Mouse (Mus musculus): Measurements from ENCODE around the gene Taar8c. TPM values are rescaled to one million over a fixed set of nuclear protein-coding genes. Genes with fewer than 3 reads are reported as not detected.
"Not testable (repeated sequence)": the region's sequence is repeated elsewhere in the genome, so short reads cannot be mapped to it uniquely, and the experiment has no call there.

Taar8c gene
- not detected in 2 replicates for polyA plus RNA-seq (2016; fragmentation: Nextera tagmentation; extraction: Ambion mirVana)

DNA sequence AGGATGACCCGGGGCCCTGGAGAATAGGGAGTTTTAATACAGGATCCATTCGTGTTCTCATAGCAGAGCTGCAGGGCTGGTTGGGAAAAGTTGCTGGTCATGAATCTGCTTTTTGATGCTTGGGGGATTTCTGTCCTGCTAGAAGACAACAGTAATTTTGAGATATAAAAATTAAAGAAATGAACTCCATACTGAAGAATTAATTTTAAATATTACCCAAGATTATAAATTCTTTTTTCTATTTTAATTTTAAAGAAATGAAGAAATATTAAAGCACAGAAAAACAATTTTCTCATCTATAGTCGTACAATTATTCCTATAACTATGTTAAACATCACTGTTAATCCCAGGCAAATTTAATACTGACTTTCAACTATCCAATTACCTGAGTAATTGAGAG is at the start of gene Taar8c:
Gene Taar8c, minus strand, starts transcription at position 101 of the 400 bp plus-strand sequence.
- not testable (repeated sequence) for H3K4me3 ChIP-seq; H3K9me3 ChIP-seq (replicated peaks); H3K27me3 ChIP-seq (replicated peaks); H3K27ac ChIP-seq (ENCODE audit: poor library complexity, severe bottlenecking); H3K4me1 ChIP-seq (replicated peaks); H3K36me3 ChIP-seq; ATAC-seq (ENCODE audit: insufficient number of reproducible peaks, low FRiP score); H3K9ac ChIP-seq; H3K4me2 ChIP-seq
- WGBS = 68% methylated on average over 1 of the region's 3 CpGs

DNA sequence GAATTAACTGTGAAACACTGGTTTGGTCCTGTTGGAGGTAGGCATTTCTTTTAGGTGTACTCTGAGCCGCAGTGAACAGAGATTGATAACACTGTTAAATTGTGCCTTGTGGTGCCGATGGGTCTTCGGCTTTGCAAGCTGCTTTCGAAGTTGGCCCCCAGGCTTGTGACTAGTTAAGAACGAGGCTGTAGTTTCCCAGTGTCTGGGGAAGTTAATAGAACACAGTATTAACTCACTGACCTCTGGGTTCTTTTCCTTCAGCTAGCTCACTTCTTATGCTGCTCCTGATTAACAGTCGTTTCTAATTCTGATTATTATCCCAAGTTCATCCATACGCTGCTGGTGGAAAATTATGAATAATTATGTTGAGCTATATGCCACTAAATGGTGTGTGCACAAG is 48.4 kb upstream of the Taar8c start:
- Histone ChIP-seq H3K27ac (ENCODE audit: poor library complexity, severe bottlenecking) (no peak overlapping the region), H3K9ac (peak overlapping the region; percentile 72; the same call in 1 of the 2 replicates), H3K36me3 (peaks cover 7% of the 10 kb centered on the region), H3K4me1 (replicated peaks) (peaks cover 23% of the 10 kb centered on the region), H3K4me3 (peak overlapping the region; percentile 87), H3K9me3 (replicated peaks) (no peaks in the 10 kb centered on the region), H3K27me3 (replicated peaks) (no peaks in the 10 kb centered on the region), H3K4me2 (peak overlapping the region; percentile 72)
- WGBS = 29% methylated on average over 7 of the region's 7 CpGs
- no peak for ATAC-seq (ENCODE audit: insufficient number of reproducible peaks, low FRiP score)

DNA sequence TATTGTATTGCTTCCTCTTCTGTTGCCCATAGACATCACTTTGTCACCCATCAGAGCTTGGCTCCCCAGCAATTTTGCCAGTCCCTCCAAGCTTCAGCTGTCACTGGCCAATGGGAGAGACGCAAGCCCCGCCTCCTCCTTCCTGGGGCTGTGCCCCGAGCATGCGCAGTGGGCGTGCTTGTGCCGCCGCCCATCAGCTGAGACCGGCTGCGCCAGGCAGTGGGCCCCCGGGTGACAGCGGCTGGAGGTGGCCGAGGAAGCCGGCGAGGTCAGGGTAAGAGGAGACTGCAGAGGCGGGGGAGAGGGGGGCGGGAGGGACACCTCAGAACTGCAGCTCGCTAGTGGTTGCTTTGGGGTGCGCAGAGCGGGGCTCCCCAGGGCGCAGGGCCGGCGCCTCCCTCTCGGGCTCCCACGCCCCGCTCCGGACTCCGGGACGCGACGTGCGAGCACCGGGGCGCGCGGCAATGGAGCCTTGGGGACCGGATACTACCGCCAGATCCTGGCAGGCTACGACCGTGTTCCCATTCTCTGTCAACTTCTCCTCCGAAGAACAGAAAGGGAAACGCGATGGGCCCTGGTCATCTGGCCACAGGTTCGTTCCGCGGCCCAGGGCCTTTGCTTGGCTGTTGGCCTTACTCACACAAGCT is 47.5 kb upstream of the Taar8c start, which contains the start of gene Stx7:
Gene Stx7, plus strand, starts transcription at position 168 of the 647 bp plus-strand sequence.
- Histone ChIP-seq H3K4me2 (peak within 1 kb of the TSS; percentile 72), H3K9ac (peak within 1 kb of the TSS; percentile 85), H3K36me3 (peaks cover 6% of the 10 kb centered on the region; the same call in 1 of the 2 replicates), H3K27me3 (replicated peaks) (no peaks in the 10 kb centered on the region), H3K9me3 (replicated peaks) (no peaks in the 10 kb centered on the region), H3K4me1 (replicated peaks) (peaks cover 23% of the 10 kb centered on the region), H3K4me3 (peak within 1 kb of the TSS; percentile 87), H3K27ac (ENCODE audit: poor library complexity, severe bottlenecking) (peak within 1 kb of the TSS; percentile 84)
- ATAC-seq (ENCODE audit: insufficient number of reproducible peaks, low FRiP score) = peak; percentile 98
- WGBS = under 1% methylated on average over 39 of the region's 45 CpGs

DNA sequence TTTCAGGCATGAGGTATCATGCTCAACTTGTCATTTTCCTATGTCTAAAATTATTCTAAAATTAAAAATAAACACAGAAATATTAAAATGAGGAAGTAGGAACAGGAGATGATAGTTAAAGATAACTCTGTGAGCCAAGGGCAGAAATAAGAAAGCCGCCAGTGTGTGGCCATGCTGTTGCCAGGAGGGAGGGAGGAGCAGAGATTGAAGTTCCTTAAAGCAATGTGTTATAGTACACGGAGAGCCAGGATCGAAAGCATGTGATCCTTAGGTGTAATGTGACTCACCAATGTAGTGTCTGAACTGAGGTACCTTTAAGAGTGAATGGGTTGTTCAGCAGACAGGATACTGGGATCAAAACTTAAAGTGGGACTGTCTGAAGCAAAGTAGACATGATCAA is 41.0 kb upstream of the Taar8c start:
- Histone ChIP-seq H3K4me2 (no peak overlapping the region), H3K9ac (no peak overlapping the region), H3K36me3 (no peaks in the 10 kb centered on the region), H3K4me1 (replicated peaks) (no peaks in the 10 kb centered on the region), H3K9me3 (replicated peaks) (no peaks in the 10 kb centered on the region), H3K27me3 (replicated peaks) (no peaks in the 10 kb centered on the region), H3K27ac (ENCODE audit: poor library complexity, severe bottlenecking) (no peak overlapping the region), H3K4me3 (no peak overlapping the region)
- no peak for ATAC-seq (ENCODE audit: insufficient number of reproducible peaks, low FRiP score)
- 79% methylated on average over 3 of the region's 3 CpGs for WGBS

DNA sequence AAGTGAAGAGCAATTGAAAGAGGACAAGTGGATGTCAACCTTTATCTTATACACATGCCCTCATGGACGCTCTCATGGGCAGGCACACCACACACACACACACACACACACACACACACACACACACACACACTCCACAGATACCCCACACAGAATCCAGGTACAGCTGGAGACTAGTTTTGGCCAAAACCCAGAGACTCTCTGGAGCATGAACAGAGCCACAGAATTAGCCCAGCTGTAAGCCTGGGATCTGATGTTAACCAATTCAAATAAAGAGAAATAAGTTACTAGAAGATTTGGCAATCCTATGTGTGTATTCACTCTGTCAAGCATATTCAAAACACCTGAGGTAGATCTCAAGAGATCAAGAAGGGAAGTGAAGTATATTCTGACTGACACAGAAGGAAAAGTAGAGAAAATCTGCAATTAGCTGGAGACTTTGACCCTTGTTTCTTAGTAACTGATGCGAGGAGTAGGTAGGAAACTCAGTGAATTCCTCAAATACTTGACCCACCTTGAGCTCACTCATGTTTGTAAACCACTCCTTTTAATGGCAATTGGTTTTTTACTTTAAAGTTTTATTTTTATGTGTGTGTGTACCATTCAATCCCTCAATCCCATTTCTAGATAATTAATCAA is 37.0 kb upstream of the Taar8c start:
- Histone ChIP-seq H3K4me2 (no peak overlapping the region), H3K9ac (no peak overlapping the region), H3K27ac (ENCODE audit: poor library complexity, severe bottlenecking) (no peak overlapping the region), H3K27me3 (replicated peaks) (no peaks in the 10 kb centered on the region), H3K4me1 (replicated peaks) (0 out of 2 replicates have a peak, but pooled peaks cover 4% of the 10 kb centered on the region), H3K36me3 (no peaks in the 10 kb centered on the region), H3K9me3 (replicated peaks) (no peaks in the 10 kb centered on the region), H3K4me3 (no peak overlapping the region)
- no peak for ATAC-seq (ENCODE audit: insufficient number of reproducible peaks, low FRiP score)
- WGBS = 66% methylated on average over 2 of the region's 2 CpGs

DNA sequence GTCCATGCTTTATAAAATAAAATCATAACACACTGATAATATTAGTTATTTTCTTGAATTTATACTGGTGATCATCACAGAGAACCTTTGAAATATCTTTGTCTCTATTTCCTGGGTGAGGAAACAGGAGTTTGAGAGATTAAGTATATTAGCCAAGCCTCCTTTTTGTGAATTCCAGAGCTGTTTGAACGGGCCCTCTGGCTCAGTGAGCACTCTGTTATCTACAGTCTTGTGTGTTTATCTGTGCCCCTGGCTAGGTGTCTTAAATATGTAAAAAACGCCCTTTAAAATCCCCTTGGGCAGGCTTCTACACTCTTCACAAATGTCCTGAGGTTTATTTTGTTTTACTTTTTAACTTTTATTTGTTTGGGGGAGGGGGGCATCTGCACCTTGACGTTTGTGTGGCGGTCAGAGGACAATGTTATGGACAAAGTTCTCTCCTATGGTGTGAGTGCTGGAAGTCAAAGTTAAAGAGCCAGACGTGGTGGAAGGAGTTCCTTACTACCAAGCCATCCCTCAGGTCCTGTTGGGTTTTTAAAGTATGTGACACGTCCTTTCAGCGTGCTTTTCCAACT is 32.4 kb upstream of the Taar8c start:
- H3K9me3 ChIP-seq (replicated peaks) = no peaks in the 10 kb centered on the region
- ATAC-seq (ENCODE audit: insufficient number of reproducible peaks, low FRiP score) = no peak
- H3K4me1 ChIP-seq (replicated peaks) = peaks cover 16% of the 10 kb centered on the region
- H3K27ac ChIP-seq (ENCODE audit: poor library complexity, severe bottlenecking) = no peak overlapping the region
- no peaks in the 10 kb centered on the region for H3K27me3 ChIP-seq (replicated peaks)
- H3K9ac ChIP-seq = no peak overlapping the region
- 34% methylated on average over 7 of the region's 7 CpGs for WGBS
- no peaks in the 10 kb centered on the region for H3K36me3 ChIP-seq
- H3K4me3 ChIP-seq = no peak overlapping the region
- H3K4me2 ChIP-seq = no peak overlapping the region

DNA sequence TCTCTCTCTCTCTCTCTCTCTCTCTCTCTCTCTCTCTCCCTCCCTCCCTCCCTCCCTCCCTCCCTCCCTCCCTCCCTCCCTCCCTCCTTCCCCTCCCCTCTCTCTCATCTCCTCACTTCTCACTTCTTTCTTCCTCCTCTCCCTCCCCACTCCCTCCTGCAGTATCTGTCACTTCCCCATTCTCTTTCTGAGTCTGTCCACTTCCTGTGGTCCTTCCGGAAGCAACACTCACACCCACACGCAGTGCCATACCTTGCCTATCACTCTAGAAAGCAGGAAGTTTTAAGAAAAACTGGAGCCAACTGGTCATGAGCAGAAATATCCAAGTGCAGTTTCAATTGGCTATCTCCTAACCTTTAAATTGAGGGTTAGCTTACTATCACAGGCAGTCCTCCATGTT is 31.4 kb upstream of the Taar8c start:
- H3K9ac ChIP-seq = no peak overlapping the region
- WGBS = 21% methylated on average over 2 of the region's 2 CpGs
- no peaks in the 10 kb centered on the region for H3K9me3 ChIP-seq (replicated peaks)
- H3K36me3 ChIP-seq = no peaks in the 10 kb centered on the region
- H3K4me3 ChIP-seq = no peak overlapping the region
- no peak overlapping the region for H3K27ac ChIP-seq (ENCODE audit: poor library complexity, severe bottlenecking)
- no peak overlapping the region for H3K4me2 ChIP-seq
- ATAC-seq (ENCODE audit: insufficient number of reproducible peaks, low FRiP score) = no peak
- H3K4me1 ChIP-seq (replicated peaks) = peaks cover 16% of the 10 kb centered on the region
- H3K27me3 ChIP-seq (replicated peaks) = no peaks in the 10 kb centered on the region

DNA sequence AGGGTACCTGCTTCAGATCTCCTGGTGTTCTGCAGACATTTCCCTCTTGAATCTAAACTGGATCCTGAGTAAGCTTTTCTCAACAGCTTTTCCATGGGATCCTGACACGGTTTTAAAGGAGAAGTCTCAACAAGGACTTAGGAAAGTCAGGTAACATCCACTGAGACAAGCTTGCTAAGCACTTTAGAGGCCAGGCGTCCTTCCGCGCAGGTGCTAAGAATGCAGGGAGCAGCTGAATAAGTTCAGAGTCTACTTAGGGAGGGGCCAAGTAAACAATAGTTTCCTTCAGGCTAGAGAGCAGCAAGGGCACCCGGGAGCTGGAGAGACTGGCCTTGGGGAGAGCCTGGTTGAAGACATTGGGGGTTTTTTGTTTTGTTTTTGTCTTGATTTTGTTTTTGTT is 30.6 kb upstream of the Taar8c start:
- H3K4me2 ChIP-seq = peak overlapping the region; percentile 34
- H3K9ac ChIP-seq = 0 out of 2 replicates have a peak overlapping the region, but pooled peaks have one; percentile 24
- H3K4me3 ChIP-seq = no peak overlapping the region
- no peak overlapping the region for H3K27ac ChIP-seq (ENCODE audit: poor library complexity, severe bottlenecking)
- H3K9me3 ChIP-seq (replicated peaks) = no peaks in the 10 kb centered on the region
- no peak for ATAC-seq (ENCODE audit: insufficient number of reproducible peaks, low FRiP score)
- no peaks in the 10 kb centered on the region for H3K36me3 ChIP-seq
- peaks cover 16% of the 10 kb centered on the region for H3K4me1 ChIP-seq (replicated peaks)
- WGBS = 12% methylated on average over 5 of the region's 5 CpGs
- H3K27me3 ChIP-seq (replicated peaks) = no peaks in the 10 kb centered on the region

DNA sequence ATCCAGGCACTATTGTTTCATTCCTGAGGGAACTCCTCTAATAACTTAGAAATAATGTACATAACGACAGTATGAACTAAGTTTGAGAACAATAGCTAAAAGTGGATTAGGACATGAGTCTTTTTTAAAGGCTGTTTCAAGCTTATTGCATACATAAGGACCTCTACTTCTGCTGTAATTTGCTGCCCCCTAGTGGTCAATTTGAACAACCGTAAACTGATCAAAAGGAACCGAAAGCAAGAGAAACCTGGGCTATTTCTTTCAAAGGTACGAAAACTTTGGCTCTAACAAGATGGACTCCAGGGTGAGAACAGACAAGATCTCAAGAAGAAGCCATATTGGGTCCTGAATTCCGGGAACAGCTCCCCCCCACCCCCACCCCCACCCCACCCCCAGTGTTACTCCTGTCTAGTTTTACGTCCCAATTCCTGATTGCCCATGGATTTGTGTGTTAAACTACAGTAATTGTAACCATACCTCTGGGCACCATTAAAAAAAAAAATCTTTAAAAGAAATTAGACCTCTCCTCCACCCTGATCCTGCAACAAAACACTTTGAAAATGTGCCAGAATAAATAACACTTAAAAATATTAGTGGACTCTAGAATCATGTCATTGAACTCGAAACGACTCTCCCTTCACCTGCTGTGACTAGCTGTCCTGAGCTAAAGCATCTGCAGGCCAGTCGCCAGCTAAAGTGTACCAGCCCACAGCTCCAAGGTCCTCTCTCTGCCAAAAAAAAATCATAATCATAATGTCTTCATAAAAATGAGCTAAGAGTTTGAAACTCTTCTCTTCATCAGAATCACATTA is 29.9 kb upstream of the Taar8c start:
- WGBS = 30% methylated on average over 9 of the region's 9 CpGs
- Histone ChIP-seq H3K27me3 (replicated peaks) (no peaks in the 10 kb centered on the region), H3K9ac (peak overlapping the region; percentile 62; the same call in 1 of the 2 replicates)

DNA sequence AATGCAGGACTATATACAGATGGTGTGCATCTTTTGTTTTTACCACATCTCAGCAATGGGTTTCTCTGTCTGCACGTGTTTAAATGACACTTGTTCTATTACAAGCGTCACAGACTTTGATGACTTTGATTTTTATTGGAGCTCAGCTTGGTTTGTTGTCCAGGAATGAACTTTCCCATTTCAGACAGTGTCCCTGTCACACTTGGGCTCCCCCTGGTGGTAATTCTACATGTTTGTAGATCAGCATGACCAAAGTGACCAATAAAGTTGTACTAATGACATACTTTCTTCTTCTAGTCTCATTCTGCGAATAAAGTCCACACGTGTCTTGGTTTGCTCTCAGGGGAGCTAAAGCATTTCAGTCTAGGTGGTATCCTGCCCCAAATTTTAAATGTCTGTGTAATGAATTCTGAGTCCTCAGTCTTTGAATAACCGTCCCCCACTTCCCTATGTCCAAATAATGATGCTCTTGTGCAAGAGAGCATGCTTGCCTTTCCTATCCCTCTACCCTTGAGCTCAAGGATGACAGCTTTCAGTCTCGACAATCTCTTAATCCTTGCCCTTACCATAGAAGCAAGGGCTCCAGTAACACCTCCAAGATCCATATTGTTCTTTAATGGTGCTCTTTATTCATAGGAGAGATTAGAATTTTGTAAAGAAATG is 9.5 kb upstream of the Taar8c start:
- peaks cover 13% of the 10 kb centered on the region for H3K9me3 ChIP-seq (replicated peaks)
- WGBS = 45% methylated on average over 6 of the region's 6 CpGs
- H3K4me1 ChIP-seq (replicated peaks) = no peaks in the 10 kb centered on the region
- no peak overlapping the region for H3K9ac ChIP-seq
- no peak overlapping the region for H3K27ac ChIP-seq (ENCODE audit: poor library complexity, severe bottlenecking)
- ATAC-seq (ENCODE audit: insufficient number of reproducible peaks, low FRiP score) = no peak
- no peaks in the 10 kb centered on the region for H3K27me3 ChIP-seq (replicated peaks)
- H3K4me2 ChIP-seq = no peak overlapping the region
- H3K36me3 ChIP-seq = no peaks in the 10 kb centered on the region
- no peak overlapping the region for H3K4me3 ChIP-seq

More for the DNA sequence above, 29.9 kb upstream of the Taar8c start:
- Histone ChIP-seq H3K36me3 (no peaks in the 10 kb centered on the region), H3K4me2 (peak overlapping the region; percentile 62), H3K27ac (ENCODE audit: poor library complexity, severe bottlenecking) (no peak overlapping the region), H3K4me3 (peak overlapping the region; percentile 43), H3K9me3 (replicated peaks) (no peaks in the 10 kb centered on the region), H3K4me1 (replicated peaks) (peaks cover 16% of the 10 kb centered on the region)
- peak; percentile 55; the same call in 1 of the 2 replicates for ATAC-seq (ENCODE audit: insufficient number of reproducible peaks, low FRiP score)

All from heart, embryonic 12.5 days (tissue).